Mouse (Mus musculus) C2C12 (cell line): ENCODE measurements around the gene Myh9. TPM values are rescaled to one million over a fixed set of nuclear protein-coding genes. Genes with fewer than 3 reads are reported as not detected.

ENCODE experiments used
- H3K27me3 ChIP-seq: one replicate; pipeline ENCODE4 v1.6.1; 2011; ENCODE audit not compliant: control insufficient read depth, insufficient read depth, insufficient read length
- H3K36me3 ChIP-seq: one replicate; pipeline ENCODE4 v1.6.1; 2011; ENCODE audit not compliant: control insufficient read depth, insufficient read depth
- H3K4me3 ChIP-seq: one replicate; pipeline ENCODE4 v1.5.1; 2011; ENCODE audit warnings: mild to moderate bottlenecking, control low read depth; ENCODE audit not compliant: poor library complexity, insufficient read depth, severe bottlenecking
- H3K79me2 ChIP-seq: one replicate; pipeline ENCODE4 v1.6.1; 2011; ENCODE audit not compliant: control insufficient read depth, insufficient read depth
- H3K79me3 ChIP-seq: one replicate; pipeline ENCODE4 v1.6.1; 2011; ENCODE audit warnings: low read depth, control low read depth
- H3ac ChIP-seq: one replicate; pipeline ENCODE3; 2011; ENCODE audit warnings: low read depth; ENCODE audit not compliant: control insufficient read depth, insufficient read length
- CEBPB ChIP-seq: IDR thresholded peaks from one replicate; pipeline ENCODE4 v1.6.1; 2011; ENCODE audit warnings: low read depth, mild to moderate bottlenecking, control low read depth, moderate library complexity
- CTCF ChIP-seq: IDR thresholded peaks from one replicate; pipeline ENCODE4 v1.5.1; 2011; ENCODE audit not compliant: control insufficient read depth, insufficient read depth, insufficient read length
- FOSL1 ChIP-seq: IDR thresholded peaks from one replicate; pipeline ENCODE4 v1.8.0; 2011; ENCODE audit warnings: mild to moderate bottlenecking, low read length; ENCODE audit not compliant: poor library complexity, insufficient read depth, severe bottlenecking
- MAX ChIP-seq: IDR thresholded peaks from one replicate; pipeline ENCODE4 v1.6.1; 2011; ENCODE audit warnings: mild to moderate bottlenecking, control low read depth
- MYOD1 ChIP-seq: IDR thresholded peaks from one replicate; pipeline ENCODE4 v1.6.1; 2011; ENCODE audit warnings: low read depth; ENCODE audit not compliant: control insufficient read depth, insufficient read length
- MYOG ChIP-seq: IDR thresholded peaks from one replicate; pipeline ENCODE4 v1.6.1; 2011; ENCODE audit not compliant: control insufficient read depth, insufficient read length; ENCODE audit errors: extremely low read depth
- USF1 ChIP-seq: IDR thresholded peaks from one replicate; pipeline ENCODE4 v1.6.1; 2011; ENCODE audit warnings: low read depth, mild to moderate bottlenecking, control low read depth, moderate library complexity
- long read RNA-seq, 2 experiments: library from polyadenylated mRNA; unstranded; transcript quantifications; one replicate each; pipeline ENCODE4 v2.0.0; 2019 to 2020
- polyA plus RNA-seq: library from polyadenylated mRNA; unstranded; fragments of >200 nt; fragmentation: generic; extraction: Trizol; gene quantifications from one replicate; pipeline ENCODE4 v1.2.1, GENCODE M21; 2012; ENCODE audit warnings: missing spikeins

Gene Myh9
- 580 TPM for polyA plus RNA-seq
- long read RNA-seq, experiment 1, partial matches to known transcripts, result 29 of 44 reads
- long read RNA-seq, experiment 1, other reads (novel, unspliced or antisense), result 14 of 44 reads
- long read RNA-seq, experiment 2, full-length matches to known transcripts, result 58 of 264 reads
- long read RNA-seq, experiment 2, partial matches to known transcripts, result 176 of 264 reads
- long read RNA-seq, experiment 2, other reads (novel, unspliced or antisense), result 30 of 264 reads

DNA sequence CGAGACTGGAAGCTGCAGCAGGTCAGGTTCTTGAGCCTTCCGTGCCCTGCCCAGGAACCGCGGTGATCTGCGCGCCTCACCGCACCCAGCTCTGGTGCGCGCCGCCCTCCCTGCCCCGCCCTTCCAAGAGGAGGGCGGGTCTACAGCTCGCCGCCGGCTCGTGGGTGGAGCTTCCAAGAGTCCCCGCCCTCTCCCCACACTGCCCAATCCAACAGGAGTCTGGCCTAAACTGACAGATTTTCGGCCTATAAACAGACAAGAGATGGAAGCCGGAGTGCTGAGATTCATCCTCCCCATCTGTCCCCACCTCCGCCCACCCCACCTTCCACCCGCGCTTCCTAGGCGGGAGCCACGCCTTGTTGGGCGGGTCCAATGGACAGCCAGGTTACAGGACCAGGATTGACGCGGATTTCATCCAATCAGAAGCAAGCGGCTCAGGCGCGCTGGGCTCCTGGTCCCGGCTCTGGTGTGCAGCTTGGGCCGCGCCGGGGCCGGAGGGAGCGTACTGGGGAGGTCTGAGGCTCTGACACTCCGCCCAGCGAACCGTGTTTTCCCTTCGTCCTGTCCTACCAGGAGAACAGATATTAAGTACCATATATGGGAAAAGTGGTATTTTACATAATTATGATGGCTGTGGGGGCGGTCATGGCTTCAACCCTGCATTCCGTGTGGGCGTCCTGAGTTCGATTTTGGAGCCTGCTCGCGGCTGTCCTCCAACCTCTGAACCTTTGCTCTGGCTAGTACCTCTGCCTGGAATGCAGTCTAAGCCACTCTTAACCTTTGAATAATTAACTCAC lies at the start of gene Myh9:
Myh9 (minus strand) TSS at position 129 of the 797 bp plus-strand sequence.
- Histone ChIP-seq H3K79me2 (peaks cover 56% of the 10 kb centered on the region), H3ac (peak within 1 kb of the TSS; percentile 94), H3K27me3 (no peaks in the 10 kb centered on the region), H3K36me3 (peaks cover 33% of the 10 kb centered on the region), H3K79me3 (peaks cover 46% of the 10 kb centered on the region), H3K4me3 (peak within 1 kb of the TSS; percentile 100)
- TF ChIP-seq FOSL1, result no peak
- peak; percentile 68 for TF ChIP-seq MAX

DNA sequence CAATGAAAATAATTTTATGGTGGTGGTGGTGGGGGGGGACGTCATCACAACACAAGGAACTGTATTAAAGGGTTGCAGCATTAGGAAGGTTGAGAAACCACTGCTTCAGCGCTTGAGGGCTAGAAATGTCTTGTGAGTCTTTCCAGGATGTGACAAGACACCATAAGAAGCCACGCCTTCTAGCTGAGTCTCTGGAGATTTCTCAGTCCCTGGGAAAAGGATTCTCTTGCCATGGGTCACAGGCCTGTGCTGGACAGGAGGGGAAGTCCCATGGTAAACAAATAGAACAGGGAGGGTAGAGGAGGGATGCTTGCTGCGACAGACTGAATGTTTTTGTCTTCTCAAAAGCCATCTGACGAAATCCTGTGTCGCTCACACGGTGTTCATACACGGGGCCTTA lies 49.8 kb upstream of the Myh9 start:
- TF ChIP-seq CEBPB (peak; percentile 36), USF1 (no peak), MAX (peak; percentile 70), MYOG (no peak)
- no peaks in the 10 kb centered on the region for H3K79me2 ChIP-seq
- H3K4me3 ChIP-seq, result no peak overlapping the region

DNA sequence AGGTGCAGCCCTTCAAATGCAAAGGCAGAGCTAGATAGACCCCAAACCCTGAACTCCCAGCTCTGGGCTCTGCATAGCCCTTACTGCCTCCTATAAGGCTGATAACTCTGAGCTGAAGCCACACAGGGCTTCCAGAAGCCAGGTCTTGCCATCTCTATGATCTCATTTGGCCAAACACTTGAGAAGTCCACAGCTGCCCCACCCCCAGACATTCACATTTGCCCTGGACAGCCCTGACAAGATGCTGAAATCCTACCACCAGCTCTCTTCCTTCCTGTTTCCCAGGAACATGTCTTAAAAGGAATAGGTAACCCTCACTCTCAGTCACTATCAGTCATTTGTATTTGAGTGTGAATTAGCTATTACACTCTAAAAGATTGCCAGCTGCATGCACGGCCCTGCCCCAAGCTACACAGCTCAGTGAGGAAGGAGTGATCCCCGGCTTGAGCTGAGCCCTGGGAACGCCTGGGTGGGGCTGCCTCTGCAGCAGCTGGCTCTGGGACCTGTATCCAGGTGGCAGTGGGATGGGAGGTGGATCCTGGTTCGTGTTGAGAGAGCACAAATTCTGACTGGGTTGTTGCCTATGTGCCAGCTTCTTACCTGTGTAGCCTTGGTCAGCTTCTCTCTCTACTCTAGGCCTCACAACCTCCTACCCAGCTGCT lies 47.9 kb upstream of the Myh9 start:
- no peak for TF ChIP-seq MYOD1
- TF ChIP-seq MYOG, result no peak
- TF ChIP-seq USF1, result no peak
- TF ChIP-seq MAX, result no peak
- TF ChIP-seq CEBPB, result no peak
- TF ChIP-seq CTCF, result no peak
- TF ChIP-seq FOSL1, result no peak
- no peak overlapping the region for H3K4me3 ChIP-seq
- no peaks in the 10 kb centered on the region for H3K79me3 ChIP-seq
- H3K36me3 ChIP-seq, result no peaks in the 10 kb centered on the region
- no peak overlapping the region for H3ac ChIP-seq
- H3K27me3 ChIP-seq, result no peaks in the 10 kb centered on the region
- peaks cover 7% of the 10 kb centered on the region for H3K79me2 ChIP-seq

More for the DNA sequence above, 49.8 kb upstream of the Myh9 start:
- no peaks in the 10 kb centered on the region for H3K27me3 ChIP-seq
- H3ac ChIP-seq, result no peak overlapping the region
- H3K79me3 ChIP-seq, result no peaks in the 10 kb centered on the region
- H3K36me3 ChIP-seq, result no peaks in the 10 kb centered on the region

DNA sequence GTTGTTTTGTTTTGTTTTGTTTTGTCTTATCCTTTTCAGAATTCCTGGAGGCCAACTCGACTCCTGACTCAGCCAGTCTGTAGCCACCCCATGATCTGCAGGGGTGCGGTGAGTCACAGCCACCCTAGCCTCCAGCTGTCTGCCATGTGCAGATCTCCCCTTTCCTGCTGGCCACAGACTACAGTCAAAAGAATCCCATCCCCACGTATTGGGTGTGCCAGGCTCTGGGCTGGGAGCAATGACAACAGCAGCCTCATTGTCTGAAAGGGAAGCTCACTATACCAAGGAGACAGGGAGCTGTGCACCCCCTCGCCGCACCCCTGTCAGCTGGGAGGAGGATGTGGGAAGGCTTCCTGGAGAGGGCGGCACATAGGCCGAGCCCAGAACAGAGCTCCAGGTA lies 46.3 kb upstream of the Myh9 start:
- Histone ChIP-seq H3K4me3 (no peak overlapping the region), H3K79me2 (peaks cover 21% of the 10 kb centered on the region), H3K79me3 (peaks cover 4% of the 10 kb centered on the region), H3K36me3 (no peaks in the 10 kb centered on the region), H3K27me3 (no peaks in the 10 kb centered on the region), H3ac (peak overlapping the region; percentile 42)
- TF ChIP-seq CTCF (no peak), MYOG (no peak), MYOD1 (peak; percentile 98), USF1 (peak; percentile 51), MAX (peak; percentile 100), CEBPB (peak; percentile 5), FOSL1 (peak; percentile 98)

DNA sequence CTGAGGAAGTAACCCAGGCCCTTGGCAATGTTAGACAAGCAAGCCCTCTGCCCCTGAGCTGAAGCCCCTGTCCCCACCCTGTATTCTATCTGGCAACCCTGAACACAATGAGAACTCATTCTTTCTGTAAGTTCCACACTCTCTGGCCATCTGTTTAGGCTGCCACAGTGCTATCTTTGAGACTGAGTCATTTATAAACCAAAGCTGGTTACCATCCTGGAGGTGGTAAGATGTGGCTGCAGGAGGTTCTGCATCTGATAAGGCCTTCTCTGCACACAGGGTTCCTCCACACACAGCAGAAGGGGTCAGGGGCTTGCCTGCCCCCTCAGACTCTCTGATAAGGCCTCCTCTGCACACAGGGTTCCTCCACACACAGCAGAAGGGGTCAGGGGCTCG lies 45.1 kb upstream of the Myh9 start:
- no peaks in the 10 kb centered on the region for H3K36me3 ChIP-seq
- peaks cover 22% of the 10 kb centered on the region for H3K79me2 ChIP-seq
- H3ac ChIP-seq, result no peak overlapping the region
- no peak overlapping the region for H3K4me3 ChIP-seq
- peaks cover 4% of the 10 kb centered on the region for H3K79me3 ChIP-seq
- H3K27me3 ChIP-seq, result no peaks in the 10 kb centered on the region
- no peak for TF ChIP-seq FOSL1
- TF ChIP-seq MYOD1, result peak; percentile 77
- TF ChIP-seq CTCF, result no peak
- TF ChIP-seq MYOG, result no peak
- no peak for TF ChIP-seq USF1
- TF ChIP-seq MAX, result peak; percentile 37
- no peak for TF ChIP-seq CEBPB
